Mouse (Mus musculus): ENCODE results near the gene 0610037L13Rik. TPM values are rescaled to one million over a fixed set of nuclear protein-coding genes. Genes with fewer than 3 reads are reported as not detected.

0610037L13Rik gene
- polyA plus RNA-seq, 1 experiment from 2014 or later = 96.5 TPM

DNA sequence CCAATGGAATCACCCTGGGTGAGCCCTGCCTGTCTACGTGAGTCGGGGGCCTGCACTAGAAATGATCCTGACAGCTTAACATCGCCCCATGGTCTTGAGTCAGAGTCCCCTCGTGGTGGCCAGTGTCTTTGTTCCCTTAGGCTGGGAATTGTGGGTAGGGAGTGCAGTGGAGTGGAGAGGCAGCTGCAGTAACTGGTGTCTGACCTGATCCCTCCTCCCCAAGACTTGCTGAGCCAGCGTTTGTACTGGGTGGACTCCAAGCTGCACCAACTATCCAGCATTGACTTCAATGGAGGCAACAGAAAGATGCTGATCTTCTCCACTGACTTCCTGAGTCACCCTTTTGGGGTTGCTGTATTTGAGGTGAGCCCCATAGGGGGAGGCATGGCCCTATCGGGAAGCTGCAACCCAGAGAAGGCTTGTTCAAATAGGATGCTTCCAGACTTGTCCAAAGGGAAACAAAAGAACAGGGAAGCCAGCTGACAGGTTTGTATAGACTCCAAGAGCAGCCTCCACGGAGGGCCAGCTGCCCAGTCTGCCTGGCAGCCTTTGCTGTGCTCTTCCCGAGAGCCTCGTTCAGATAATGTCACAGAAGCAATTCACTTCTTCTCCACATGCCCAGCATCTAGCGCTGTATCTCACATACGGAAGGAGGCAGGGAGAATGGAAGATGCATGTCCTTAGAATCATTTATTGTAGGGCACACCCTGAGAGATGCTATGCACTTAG, 32.5 kb upstream of the 0610037L13Rik start:
- Histone ChIP-seq H3K4me2 (replicated peaks) (no peak overlapping the region), H3K27me3 (ENCODE audit: control insufficient read depth, insufficient read depth, low read length) (no peaks in the 10 kb centered on the region), H3K4me1 (replicated peaks; ENCODE audit: control insufficient read depth, insufficient read depth, low read length) (no peaks in the 10 kb centered on the region), H3K9ac (no peak overlapping the region), H3K9me3 (ENCODE audit: control insufficient read depth, low read length) (no peaks in the 10 kb centered on the region), H3K36me3 (replicated peaks; ENCODE audit: control insufficient read depth, insufficient read depth) (peaks cover 98% of the 10 kb centered on the region), H3K27ac (0 out of 2 replicates have a peak overlapping the region, but pooled peaks have one; percentile 2), H3K4me3 (replicated peaks; ENCODE audit: low read length) (no peak overlapping the region)
- WGBS = 68% methylated on average over 11 of the region's 11 CpGs
- DNase-seq (ENCODE audit: low spot score) = no peak
- ATAC-seq (ENCODE audit: low FRiP score) = no peak

DNA sequence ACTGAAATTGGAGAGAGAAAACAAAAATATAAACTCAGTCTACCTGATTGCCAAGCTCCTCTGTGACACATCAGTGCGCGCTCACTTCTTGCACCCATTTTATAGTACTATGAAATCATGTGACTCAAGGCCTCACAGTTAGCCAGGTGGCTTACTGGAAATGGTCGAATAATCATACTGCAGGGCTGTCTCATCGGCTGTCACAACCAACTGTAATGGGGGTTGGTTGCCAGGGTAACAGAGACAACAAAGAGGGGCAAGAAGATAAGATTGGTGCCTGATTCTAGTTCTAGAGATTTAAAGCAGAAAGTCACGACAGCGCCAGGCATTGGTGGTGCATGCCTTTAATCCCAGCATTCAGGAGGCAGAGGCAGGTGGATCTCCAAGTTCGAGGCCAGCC, 30.6 kb upstream of the 0610037L13Rik start:
- H3K9me3 ChIP-seq (ENCODE audit: control insufficient read depth, low read length) = no peaks in the 10 kb centered on the region
- no peak overlapping the region for H3K4me3 ChIP-seq (replicated peaks; ENCODE audit: low read length)
- peaks cover 94% of the 10 kb centered on the region for H3K36me3 ChIP-seq (replicated peaks; ENCODE audit: control insufficient read depth, insufficient read depth)
- no peak overlapping the region for H3K9ac ChIP-seq
- no peaks in the 10 kb centered on the region for H3K4me1 ChIP-seq (replicated peaks; ENCODE audit: control insufficient read depth, insufficient read depth, low read length)
- DNase-seq (ENCODE audit: low spot score) (no peak), ATAC-seq (ENCODE audit: low FRiP score) (no peak)
- no peak overlapping the region for H3K4me2 ChIP-seq (replicated peaks)
- no peaks in the 10 kb centered on the region for H3K27me3 ChIP-seq (ENCODE audit: control insufficient read depth, insufficient read depth, low read length)
- WGBS = 89% methylated on average over 7 of the region's 7 CpGs
- H3K27ac ChIP-seq = no peak overlapping the region

DNA sequence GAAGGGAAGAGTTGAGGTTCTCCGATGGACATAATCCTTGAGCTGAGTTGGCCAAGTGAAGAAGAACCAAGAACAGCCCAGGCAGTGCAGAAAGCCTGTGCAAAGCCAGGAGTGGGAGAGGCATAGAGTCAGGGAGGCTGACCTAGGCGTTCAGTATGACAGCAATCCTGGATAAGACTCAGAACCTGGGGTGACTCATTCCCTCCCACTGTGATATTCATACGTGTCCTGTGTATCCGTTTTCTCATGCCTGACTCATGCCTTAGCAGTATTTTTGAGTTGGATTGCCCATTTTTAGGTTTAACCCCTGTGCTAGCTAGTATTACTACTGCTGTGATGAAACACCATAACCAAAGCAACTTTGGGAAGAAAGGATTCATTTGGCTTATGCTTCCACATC, 24.7 kb upstream of the 0610037L13Rik start:
- no peak for ATAC-seq (ENCODE audit: low FRiP score)
- H3K4me2 ChIP-seq (replicated peaks) = no peak overlapping the region
- H3K4me1 ChIP-seq (replicated peaks; ENCODE audit: control insufficient read depth, insufficient read depth, low read length) = no peaks in the 10 kb centered on the region
- WGBS = 89% methylated on average over 4 of the region's 4 CpGs
- H3K27ac ChIP-seq = no peak overlapping the region
- H3K9ac ChIP-seq = no peak overlapping the region
- peaks cover 76% of the 10 kb centered on the region for H3K36me3 ChIP-seq (replicated peaks; ENCODE audit: control insufficient read depth, insufficient read depth)
- no peaks in the 10 kb centered on the region for H3K9me3 ChIP-seq (ENCODE audit: control insufficient read depth, low read length)
- H3K4me3 ChIP-seq (replicated peaks; ENCODE audit: low read length) = no peak overlapping the region
- DNase-seq (ENCODE audit: low spot score) = no peak
- no peaks in the 10 kb centered on the region for H3K27me3 ChIP-seq (ENCODE audit: control insufficient read depth, insufficient read depth, low read length)

DNA sequence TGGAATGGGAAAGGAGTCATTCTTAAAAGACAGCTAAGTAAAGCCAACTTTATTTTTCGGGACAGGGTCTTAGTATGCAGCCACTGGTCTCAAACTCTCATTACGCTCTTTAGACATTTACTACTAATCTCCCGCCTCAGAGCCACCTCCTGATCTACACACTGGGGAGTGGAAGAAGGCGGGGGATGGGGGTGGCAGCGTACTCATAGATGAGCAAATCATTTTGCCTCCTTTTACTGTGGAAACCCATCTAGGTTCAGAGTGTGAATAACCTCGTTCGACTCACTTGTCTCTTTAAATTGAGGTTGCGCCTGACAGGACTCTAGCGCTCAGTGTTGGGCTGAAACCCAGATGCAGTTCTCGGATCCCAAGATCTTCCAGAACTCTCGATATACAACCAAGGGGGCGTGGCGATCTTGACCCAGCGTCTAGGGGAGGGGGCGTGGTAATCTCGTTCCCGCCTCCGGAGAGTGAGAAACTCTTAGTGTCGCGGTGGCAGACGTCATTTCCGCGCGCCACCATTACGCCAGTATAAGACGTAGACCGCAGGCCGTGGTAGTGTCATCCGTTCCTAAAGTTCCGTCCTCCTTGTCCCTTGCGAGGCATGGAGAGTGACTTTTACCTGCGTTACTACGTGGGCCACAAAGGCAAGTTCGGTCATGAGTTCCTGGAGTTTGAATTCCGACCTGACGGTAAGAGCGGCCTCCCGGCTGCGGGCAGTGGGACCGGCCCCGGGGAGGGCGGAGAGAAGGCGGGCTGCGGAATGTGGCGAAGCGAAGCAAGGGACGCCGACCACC, 10.2 kb upstream of the 0610037L13Rik start, which contains the start of gene Magoh:
TSS of gene Magoh (plus strand) at position 502 of the 797 bp plus-strand sequence.
- H3K27ac ChIP-seq = peak within 1 kb of the TSS; percentile 73
- peak; percentile 94 for ATAC-seq (ENCODE audit: low FRiP score)
- peak within 1 kb of the TSS; percentile 93 for H3K4me2 ChIP-seq (replicated peaks)
- DNase-seq (ENCODE audit: low spot score) = peak; percentile 99
- H3K27me3 ChIP-seq (ENCODE audit: control insufficient read depth, insufficient read depth, low read length) = no peaks in the 10 kb centered on the region
- 3% methylated on average over 48 of the region's 48 CpGs for WGBS
- H3K4me1 ChIP-seq (replicated peaks; ENCODE audit: control insufficient read depth, insufficient read depth, low read length) = peaks cover 9% of the 10 kb centered on the region
- peak within 1 kb of the TSS; percentile 86 for H3K9ac ChIP-seq
- H3K9me3 ChIP-seq (ENCODE audit: control insufficient read depth, low read length) = no peaks in the 10 kb centered on the region
- H3K36me3 ChIP-seq (replicated peaks; ENCODE audit: control insufficient read depth, insufficient read depth) = peaks cover 50% of the 10 kb centered on the region
- peak within 1 kb of the TSS; percentile 92 for H3K4me3 ChIP-seq (replicated peaks; ENCODE audit: low read length)

DNA sequence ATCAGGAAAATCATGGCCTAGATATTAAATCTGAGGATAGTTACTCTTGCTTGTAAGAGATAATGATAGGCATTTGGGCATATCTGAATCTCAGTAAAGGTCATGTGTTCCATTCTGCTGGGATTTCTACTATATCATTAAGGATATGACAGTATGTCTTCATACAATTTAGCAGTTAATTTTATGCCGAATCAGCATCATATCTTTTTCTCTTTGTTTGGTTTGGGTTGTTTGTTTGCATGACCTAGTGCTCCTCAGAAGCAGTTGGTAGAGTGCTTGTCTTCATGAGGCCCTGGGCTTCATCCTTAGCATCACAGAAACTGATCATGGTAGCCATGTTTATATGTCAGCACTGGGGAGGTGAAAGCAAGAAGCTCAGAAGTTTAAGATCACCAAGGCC, 8.0 kb upstream of the 0610037L13Rik start:
- Histone ChIP-seq H3K27ac (no peak overlapping the region), H3K27me3 (ENCODE audit: control insufficient read depth, insufficient read depth, low read length) (no peaks in the 10 kb centered on the region), H3K9me3 (ENCODE audit: control insufficient read depth, low read length) (no peaks in the 10 kb centered on the region), H3K4me1 (replicated peaks; ENCODE audit: control insufficient read depth, insufficient read depth, low read length) (peaks cover 9% of the 10 kb centered on the region), H3K9ac (no peak overlapping the region), H3K4me2 (replicated peaks) (no peak overlapping the region), H3K36me3 (replicated peaks; ENCODE audit: control insufficient read depth, insufficient read depth) (peaks cover 56% of the 10 kb centered on the region), H3K4me3 (replicated peaks; ENCODE audit: low read length) (no peak overlapping the region)
- no peak for ATAC-seq (ENCODE audit: low FRiP score)
- no peak for DNase-seq (ENCODE audit: low spot score)
- WGBS = 96% methylated on average over 1 of the region's 1 CpGs

DNA sequence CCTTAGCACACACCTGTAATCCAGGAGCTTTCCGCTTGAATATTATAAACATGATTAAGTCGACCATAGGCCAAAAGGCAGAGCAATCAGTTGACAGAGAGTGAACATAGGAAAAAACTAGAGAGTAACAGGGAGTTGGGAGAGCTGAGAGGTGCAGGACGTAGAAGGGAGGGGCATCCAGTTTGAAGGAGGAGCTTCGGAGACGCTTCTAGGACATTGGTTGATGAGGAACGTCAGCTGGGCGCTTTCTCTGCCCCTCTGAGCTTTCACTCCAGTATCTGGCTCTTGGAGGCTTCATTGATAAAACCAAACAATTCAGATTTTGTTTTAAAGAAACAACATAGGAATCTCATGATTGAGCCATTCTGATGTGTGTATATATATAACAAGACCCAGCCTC, 3.2 kb upstream of the 0610037L13Rik start:
- ATAC-seq (ENCODE audit: low FRiP score) = no peak
- 80% methylated on average over 7 of the region's 7 CpGs for WGBS
- H3K36me3 ChIP-seq (replicated peaks; ENCODE audit: control insufficient read depth, insufficient read depth) = peaks cover 62% of the 10 kb centered on the region

DNA sequence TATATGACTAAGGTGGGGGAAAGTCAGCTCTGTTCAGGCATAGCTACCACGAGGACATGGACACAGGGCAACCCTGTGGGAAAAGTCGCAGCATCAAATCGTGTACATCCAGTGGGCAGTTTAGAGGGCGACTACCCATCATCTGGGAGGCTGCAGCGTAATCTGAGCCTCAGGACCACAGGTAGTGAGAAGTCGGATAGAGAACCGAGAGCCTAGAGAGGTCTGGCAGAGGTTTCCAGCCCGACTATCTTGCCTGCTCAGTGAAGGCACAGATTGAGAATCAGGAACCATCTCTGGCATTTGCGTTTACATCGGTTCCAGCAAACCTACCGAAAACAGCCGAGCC, 255 bp upstream of the 0610037L13Rik start:
- H3K4me1 ChIP-seq (replicated peaks; ENCODE audit: control insufficient read depth, insufficient read depth, low read length) = peaks cover 11% of the 10 kb centered on the region; the same call in 1 of the 2 replicates
- DNase-seq (ENCODE audit: low spot score) (no peak), ATAC-seq (ENCODE audit: low FRiP score) (peak; percentile 59)
- H3K36me3 ChIP-seq (replicated peaks; ENCODE audit: control insufficient read depth, insufficient read depth) = peaks cover 53% of the 10 kb centered on the region
- peak overlapping the region; percentile 95 for H3K27ac ChIP-seq
- 2% methylated on average over 12 of the region's 12 CpGs for WGBS
- no peaks in the 10 kb centered on the region for H3K9me3 ChIP-seq (ENCODE audit: control insufficient read depth, low read length)
- no peaks in the 10 kb centered on the region for H3K27me3 ChIP-seq (ENCODE audit: control insufficient read depth, insufficient read depth, low read length)
- peak overlapping the region; percentile 82 for H3K4me2 ChIP-seq (replicated peaks)
- H3K4me3 ChIP-seq (replicated peaks; ENCODE audit: low read length) = peak overlapping the region; percentile 47
- H3K9ac ChIP-seq = peak overlapping the region; percentile 67

More for the DNA sequence above, 3.2 kb upstream of the 0610037L13Rik start:
- Histone ChIP-seq H3K9ac (no peak overlapping the region), H3K4me3 (replicated peaks; ENCODE audit: low read length) (no peak overlapping the region), H3K27ac (no peak overlapping the region), H3K27me3 (ENCODE audit: control insufficient read depth, insufficient read depth, low read length) (no peaks in the 10 kb centered on the region), H3K4me1 (replicated peaks; ENCODE audit: control insufficient read depth, insufficient read depth, low read length) (peaks cover 11% of the 10 kb centered on the region; the same call in 1 of the 2 replicates), H3K9me3 (ENCODE audit: control insufficient read depth, low read length) (no peaks in the 10 kb centered on the region), H3K4me2 (replicated peaks) (no peak overlapping the region)
- no peak for DNase-seq (ENCODE audit: low spot score)

DNA sequence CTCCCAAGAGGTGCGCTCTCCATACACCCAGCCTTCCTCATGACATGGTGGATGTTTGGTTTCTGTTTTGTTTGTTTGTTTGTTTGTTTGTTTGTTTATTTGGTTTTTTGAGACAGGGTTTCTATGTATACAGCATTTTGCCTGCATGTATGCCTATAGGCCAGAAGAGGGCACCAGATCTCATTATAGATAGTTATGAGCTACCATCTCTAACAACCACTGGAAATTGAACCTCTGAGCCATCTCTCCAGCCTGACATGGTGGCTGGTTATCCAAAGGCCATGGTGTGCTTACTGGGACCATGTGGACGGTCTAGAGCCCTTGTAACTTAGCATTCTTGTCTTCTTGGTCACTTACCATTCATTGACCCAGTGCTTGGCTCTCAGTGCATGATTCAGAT, 3.0 kb downstream of the 0610037L13Rik start:
- H3K4me2 ChIP-seq (replicated peaks) = no peak overlapping the region
- no peaks in the 10 kb centered on the region for H3K9me3 ChIP-seq (ENCODE audit: control insufficient read depth, low read length)
- DNase-seq (ENCODE audit: low spot score) (peak; percentile 50), ATAC-seq (ENCODE audit: low FRiP score) (no peak)
- no peak overlapping the region for H3K4me3 ChIP-seq (replicated peaks; ENCODE audit: low read length)
- H3K9ac ChIP-seq = no peak overlapping the region
- WGBS = 90% methylated on average over 2 of the region's 2 CpGs
- H3K27me3 ChIP-seq (ENCODE audit: control insufficient read depth, insufficient read depth, low read length) = no peaks in the 10 kb centered on the region
- H3K4me1 ChIP-seq (replicated peaks; ENCODE audit: control insufficient read depth, insufficient read depth, low read length) = peaks cover 11% of the 10 kb centered on the region; the same call in 1 of the 2 replicates
- H3K27ac ChIP-seq = no peak overlapping the region
- H3K36me3 ChIP-seq (replicated peaks; ENCODE audit: control insufficient read depth, insufficient read depth) = peaks cover 51% of the 10 kb centered on the region

DNA sequence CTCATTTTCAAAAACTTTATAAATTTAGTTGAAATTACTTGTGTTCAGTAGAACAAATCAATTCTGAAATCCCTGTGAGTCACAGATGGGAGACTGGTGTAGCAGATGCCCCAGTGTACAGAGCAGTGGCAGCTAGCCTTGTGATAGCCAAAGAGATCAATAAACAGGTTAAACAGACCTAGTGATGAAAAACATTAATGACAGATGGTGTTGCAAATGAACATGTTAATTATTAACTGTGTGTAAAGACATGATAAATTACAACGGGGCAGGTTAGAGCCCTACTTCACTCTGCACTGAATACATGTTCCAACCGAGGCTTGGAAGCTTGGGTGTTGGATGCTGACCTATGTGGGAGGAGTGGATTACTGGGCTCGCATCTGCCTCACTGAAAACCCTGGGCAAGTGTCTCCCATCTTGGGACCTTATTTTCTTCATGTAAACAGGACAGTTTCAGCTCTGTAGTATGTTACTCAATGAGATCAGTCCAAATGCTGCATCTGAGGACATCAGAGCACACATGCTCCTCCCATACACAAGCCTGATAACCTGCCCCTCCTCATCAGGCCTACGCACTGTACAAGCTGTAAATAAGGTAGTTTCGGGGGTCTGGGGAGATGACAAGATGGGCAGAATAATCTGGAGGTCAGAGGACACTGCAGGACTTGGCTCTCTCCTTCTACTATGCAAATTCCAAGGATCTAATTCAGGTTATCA, 9.8 kb downstream of the 0610037L13Rik start:
- no peak overlapping the region for H3K4me3 ChIP-seq (replicated peaks; ENCODE audit: low read length)
- H3K4me2 ChIP-seq (replicated peaks) = no peak overlapping the region
- no peaks in the 10 kb centered on the region for H3K4me1 ChIP-seq (replicated peaks; ENCODE audit: control insufficient read depth, insufficient read depth, low read length)
- no peak overlapping the region for H3K27ac ChIP-seq
- peaks cover 43% of the 10 kb centered on the region for H3K36me3 ChIP-seq (replicated peaks; ENCODE audit: control insufficient read depth, insufficient read depth)
- ATAC-seq (ENCODE audit: low FRiP score) (no peak), DNase-seq (ENCODE audit: low spot score) (no peak)
- no peaks in the 10 kb centered on the region for H3K27me3 ChIP-seq (ENCODE audit: control insufficient read depth, insufficient read depth, low read length)
- H3K9me3 ChIP-seq (ENCODE audit: control insufficient read depth, low read length) = no peaks in the 10 kb centered on the region
- 78% methylated on average over 5 of the region's 5 CpGs for WGBS
- H3K9ac ChIP-seq = no peak overlapping the region
